Mouse (Mus musculus): Measurements from ENCODE around the gene Spesp1.

- TF ChIP-seq CTCF (conservative IDR thresholded peaks at IDR 0.05; ENCODE audit: low read length) (no peak), POU5F1 (IDR thresholded peaks at IDR 0.05; ENCODE audit: borderline replicate concordance, low read length) (no peak), NANOG (IDR thresholded peaks at IDR 0.05; ENCODE audit: borderline replicate concordance, low read length) (no peak)
These were observed 5.1 kb downstream of the Spesp1 start for GRCm38 (mm10) chr9:62276899-62277298.
